Mouse (Mus musculus): ENCODE results near the gene Gm9268.
"Not testable (repeated sequence)": the region's sequence is repeated elsewhere in the genome, so short reads cannot be mapped to it uniquely, and the experiment has no call there.

Gm9268 gene

DNA sequence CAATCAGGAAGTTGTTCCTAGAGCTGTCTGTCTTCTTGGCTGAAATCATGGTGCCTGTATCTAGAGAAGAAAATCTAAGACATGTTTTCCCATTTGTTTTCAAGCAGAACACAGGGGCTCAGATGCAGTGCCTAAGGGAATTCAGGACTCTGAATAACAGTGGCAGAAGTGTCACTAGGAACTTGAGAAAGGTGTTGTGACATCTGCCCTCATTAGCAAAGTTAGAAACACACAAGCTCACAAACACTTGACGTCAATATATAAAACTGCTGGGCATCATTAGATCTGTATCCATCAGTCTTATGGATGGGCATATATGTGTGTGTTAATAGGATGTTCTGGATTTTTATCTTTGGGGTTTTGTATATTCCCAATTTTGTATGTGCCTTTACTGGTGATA is at the start of gene Gm9268:
Gene Gm9268 (plus strand): TSS at position 301 of the 400 bp plus-strand sequence.
- not testable (repeated sequence) for DNase-seq (ENCODE audit: low spot score)

- DNase-seq (ENCODE audit: low spot score), result no peak
Measured at GRCm38 (mm10) chr7:42980098-42980497, 38.5 kb upstream of the Gm9268 start.

DNA sequence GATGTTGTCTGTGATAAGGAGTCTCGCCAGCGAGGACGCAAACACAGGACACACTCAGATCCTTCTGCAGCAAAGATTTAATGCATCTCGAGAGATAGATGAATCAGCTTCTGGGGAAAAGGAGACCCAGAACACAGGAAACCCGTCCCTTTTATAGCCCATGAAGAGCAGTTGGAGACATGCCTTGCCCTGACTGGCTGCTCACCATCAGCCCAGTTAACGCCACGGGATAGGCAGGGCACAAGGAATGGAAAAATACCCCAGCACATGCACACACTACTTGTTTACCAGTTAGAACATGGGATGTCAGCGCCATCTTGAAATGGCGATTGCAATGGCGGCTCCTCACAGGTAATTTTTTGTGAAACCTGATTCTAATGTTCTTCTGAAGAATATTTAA is 37.8 kb upstream of the Gm9268 start:
- DNase-seq (ENCODE audit: low spot score), result no peak

- no peak for DNase-seq (ENCODE audit: low spot score)
Measured at GRCm38 (mm10) chr7:43077831-43078230, 59.3 kb downstream of the Gm9268 start.
